Mouse (Mus musculus) heart, embryonic 11.5 days (tissue): ENCODE measurements around the gene She. TPM values are rescaled to one million over a fixed set of nuclear protein-coding genes. Genes with fewer than 3 reads are reported as not detected.
A peak's percentile ranks its signal among the peaks of the same experiment; 100 is the strongest.
"Not testable (repeated sequence)": the region's sequence is repeated elsewhere in the genome, so short reads cannot be mapped to it uniquely, and the experiment has no call there.

Source experiments
- ATAC-seq: fragments of 200-750 bp; cut with Nextera tagmentation; replicated peaks from 2 replicates; pipeline ENCODE4 v1.8.0; 2017; ENCODE audit warnings: moderate library complexity; ENCODE audit not compliant: insufficient number of reproducible peaks, low FRiP score, low TSS enrichment
- H3K27ac ChIP-seq: fragments of 300-500 bp; sonication (generic); 2 replicates; pipeline ENCODE4 v1.5.1; 2014; ENCODE audit warnings: mild to moderate bottlenecking, low read depth, low read length
- H3K27me3 ChIP-seq: fragments of 300-500 bp; sonication (generic); 2 replicates; pipeline ENCODE4 v1.6.1; 2014; ENCODE audit warnings: mild to moderate bottlenecking, low read length, mixed read lengths; ENCODE audit not compliant: control insufficient read depth, insufficient read depth
- H3K36me3 ChIP-seq: fragments of 300-500 bp; sonication (generic); 2 replicates; pipeline ENCODE4 v1.6.1; 2014; ENCODE audit warnings: mild to moderate bottlenecking, low read length, moderate library complexity, mixed read lengths; ENCODE audit not compliant: control insufficient read depth, insufficient read depth
- H3K4me1 ChIP-seq: fragments of 300-500 bp; sonication (generic); 2 replicates; pipeline ENCODE4 v1.6.1; 2014; ENCODE audit warnings: low read length; ENCODE audit not compliant: control insufficient read depth, insufficient read depth
- H3K4me2 ChIP-seq: fragments of 300-500 bp; sonication (generic); 2 replicates; pipeline ENCODE4 v1.6.1; 2014; ENCODE audit warnings: mild to moderate bottlenecking, moderate library complexity
- H3K4me3 ChIP-seq: fragments of 300-500 bp; sonication (generic); 2 replicates; pipeline ENCODE4 v1.5.1; 2014; ENCODE audit warnings: low read depth, low read length
- H3K9ac ChIP-seq: fragments of 300-500 bp; sonication (generic); 2 replicates; pipeline ENCODE4 v1.6.1; 2014; ENCODE audit warnings: mild to moderate bottlenecking, low read depth, low read length, moderate library complexity
- H3K9me3 ChIP-seq: fragments of 300-500 bp; sonication (generic); replicated peaks from 2 replicates; pipeline ENCODE4 v1.6.1; 2016; ENCODE audit warnings: low read length; ENCODE audit not compliant: control insufficient read depth
- WGBS: fragments of 180-500 bp; shearing (Covaris S2); extraction: QIAGEN DNeasy Blood & Tissue Kit; methylation state at CpG from one replicate; pipeline ENCODE4 v1.1.7; 2014; ENCODE audit not compliant: insufficient replicate concordance; 5-methylcytosine and 5-hydroxymethylcytosine counted together
- polyA plus RNA-seq: library from polyadenylated mRNA; unstranded; fragments of >200 nt; fragmentation: Nextera tagmentation; extraction: Ambion mirVana; gene quantifications from 2 replicates; pipeline ENCODE4 v1.2.1, GENCODE M21; 2014

Gene She
- polyA plus RNA-seq, 1 experiment from 2014 or later, result 6.9 TPM

DNA sequence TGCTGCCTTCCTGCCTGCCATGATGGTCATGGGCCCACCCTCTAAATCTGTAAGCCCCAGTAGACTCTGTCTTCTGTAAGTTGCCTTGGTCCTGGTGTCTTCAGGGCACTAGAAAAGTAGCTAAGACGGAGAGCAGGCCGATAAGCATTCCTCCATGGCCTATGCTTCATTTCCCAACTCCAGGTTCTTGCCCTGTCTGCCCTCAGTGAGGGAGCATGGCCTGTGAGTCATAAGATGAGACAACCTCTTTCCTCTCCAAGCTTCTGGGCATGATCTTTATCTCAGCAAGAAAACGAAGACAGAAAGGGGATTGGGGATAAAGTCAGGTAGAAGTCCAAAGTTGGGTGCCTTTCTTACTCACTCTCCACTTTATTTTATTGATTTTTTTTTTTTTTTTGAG lies 32.7 kb upstream of the She start:
- H3K4me3 ChIP-seq, result no peak overlapping the region
- H3K36me3 ChIP-seq, result no peaks in the 10 kb centered on the region
- no peaks in the 10 kb centered on the region for H3K4me1 ChIP-seq
- H3K27ac ChIP-seq, result no peak overlapping the region
- no peak overlapping the region for H3K4me2 ChIP-seq
- 80% methylated on average over 3 of the region's 3 CpGs for WGBS
- no peak overlapping the region for H3K9ac ChIP-seq
- no peaks in the 10 kb centered on the region for H3K9me3 ChIP-seq
- no peaks in the 10 kb centered on the region for H3K27me3 ChIP-seq
- ATAC-seq, result no peak

DNA sequence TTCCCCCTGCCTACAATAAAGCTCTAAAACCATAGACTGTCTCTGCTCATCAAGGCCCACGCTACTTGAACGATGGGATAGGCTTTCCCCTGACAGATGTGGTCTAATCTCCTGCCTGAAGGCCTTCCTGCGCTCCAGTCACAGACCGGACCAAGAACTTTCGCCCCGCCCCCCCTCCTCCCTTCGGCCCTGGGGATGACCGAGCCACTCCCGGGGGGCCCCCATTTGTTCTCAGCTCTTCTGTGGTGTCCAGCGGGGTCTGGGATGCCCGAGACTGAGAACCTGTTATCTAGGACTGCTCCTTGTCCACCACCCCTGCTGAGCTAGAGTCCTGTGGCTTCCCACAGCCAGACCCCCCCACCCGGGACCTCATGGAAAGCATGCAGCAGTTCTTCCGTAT lies 31.7 kb upstream of the She start:
- ATAC-seq, result no peak
- no peak overlapping the region for H3K27ac ChIP-seq
- H3K4me1 ChIP-seq, result no peaks in the 10 kb centered on the region
- H3K27me3 ChIP-seq, result no peaks in the 10 kb centered on the region
- H3K36me3 ChIP-seq, result no peaks in the 10 kb centered on the region
- 3% methylated on average over 13 of the region's 13 CpGs for WGBS
- no peaks in the 10 kb centered on the region for H3K9me3 ChIP-seq
- H3K4me3 ChIP-seq, result peak overlapping the region; percentile 37
- H3K9ac ChIP-seq, result peak overlapping the region; percentile 54
- peak overlapping the region; percentile 65 for H3K4me2 ChIP-seq

DNA sequence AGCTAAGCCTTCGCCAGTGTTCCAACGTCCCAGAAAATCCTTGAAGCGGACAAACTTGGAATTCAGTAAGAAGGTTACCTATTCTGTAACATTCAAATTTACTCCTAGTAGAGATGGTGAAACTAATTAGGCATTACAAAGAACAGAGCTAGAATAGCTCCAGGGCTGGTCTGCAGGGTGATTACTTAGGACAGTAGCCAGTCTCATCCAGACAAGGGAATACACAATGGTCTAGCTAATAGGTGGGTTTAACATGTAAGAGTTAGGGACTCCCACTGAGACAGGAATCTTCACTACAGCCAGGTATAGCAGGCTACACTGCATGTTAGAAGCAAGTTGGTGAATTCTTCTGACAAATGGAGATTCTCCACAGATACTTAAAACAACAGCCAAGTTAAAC lies 31.1 kb upstream of the She start:
- H3K4me2 ChIP-seq, H3K9ac ChIP-seq, H3K9me3 ChIP-seq, H3K4me3 ChIP-seq, ATAC-seq, H3K4me1 ChIP-seq, H3K27me3 ChIP-seq, H3K27ac ChIP-seq, H3K36me3 ChIP-seq: not testable (repeated sequence)
- 39% methylated on average over 3 of the region's 3 CpGs for WGBS

DNA sequence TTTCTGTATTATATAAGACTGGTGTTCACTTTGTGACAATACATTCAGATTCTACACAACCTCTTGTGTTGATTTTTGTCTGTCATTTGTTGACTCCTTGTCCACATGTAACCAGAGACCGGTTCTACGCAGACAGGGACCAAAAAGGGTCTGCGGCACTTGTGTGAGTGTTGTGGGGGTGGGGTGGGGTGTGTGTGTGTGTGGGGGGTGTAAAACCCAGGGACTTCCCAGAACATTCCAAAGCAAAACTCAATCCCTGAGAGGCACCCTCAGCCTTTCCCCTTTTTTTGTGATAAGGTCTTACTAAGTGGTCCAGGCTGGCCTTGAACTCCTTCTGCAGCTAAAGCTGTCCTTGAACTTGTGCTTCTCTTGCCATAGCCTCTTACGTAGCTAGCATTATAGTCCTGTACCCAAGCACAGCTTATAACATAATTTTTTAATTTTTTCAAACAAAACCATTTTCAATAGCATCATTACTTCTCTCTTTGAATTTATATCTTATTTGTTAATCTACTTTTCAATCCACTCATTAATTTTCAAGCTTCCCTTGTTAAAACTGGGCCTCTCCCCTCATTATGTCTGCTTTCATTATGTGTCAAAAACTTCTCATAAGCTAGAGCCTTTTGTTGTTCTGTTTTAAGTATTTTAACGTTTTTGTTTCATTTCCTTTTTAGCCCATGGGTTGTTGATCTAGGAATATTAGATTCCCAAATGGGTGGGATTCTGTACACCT lies 30.2 kb upstream of the She start:
- no peak for ATAC-seq
- Histone ChIP-seq H3K4me2 (no peak overlapping the region), H3K27ac (no peak overlapping the region), H3K36me3 (no peaks in the 10 kb centered on the region), H3K9me3 (no peaks in the 10 kb centered on the region), H3K9ac (no peak overlapping the region), H3K4me3 (no peak overlapping the region), H3K27me3 (no peaks in the 10 kb centered on the region), H3K4me1 (no peaks in the 10 kb centered on the region)
- WGBS, result 63% methylated on average over 5 of the region's 5 CpGs

- Histone ChIP-seq H3K9me3 (no peaks in the 10 kb centered on the region), H3K4me2 (no peak overlapping the region), H3K27ac (no peak overlapping the region), H3K36me3 (no peaks in the 10 kb centered on the region), H3K4me1 (no peaks in the 10 kb centered on the region), H3K4me3 (no peak overlapping the region), H3K9ac (no peak overlapping the region), H3K27me3 (no peaks in the 10 kb centered on the region)
- no peak for ATAC-seq
- 27% methylated on average over 3 of the region's 3 CpGs for WGBS
These were observed 29.7 kb upstream of the She start for GRCm38 (mm10) chr3:89801507-89801847.

DNA sequence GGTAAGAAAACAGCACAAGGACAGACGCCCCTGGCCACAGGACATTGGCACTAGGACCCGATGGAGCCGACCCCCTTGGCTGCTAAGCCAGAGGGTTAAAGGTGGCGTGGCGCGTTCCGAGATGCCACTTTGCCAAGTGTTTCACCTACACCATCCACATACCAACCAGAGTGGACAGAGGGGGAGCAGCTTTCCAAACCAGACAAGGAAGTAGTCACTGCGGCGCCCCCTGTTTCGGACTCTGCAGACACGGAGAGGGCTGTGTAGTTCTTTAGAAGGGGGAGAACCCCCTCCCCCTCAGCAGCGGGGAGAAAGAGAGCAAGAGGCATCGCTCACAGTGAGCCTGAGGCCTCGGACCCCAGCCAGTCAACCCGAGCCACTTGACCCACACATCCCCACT lies 28.3 kb upstream of the She start:
- WGBS, result 69% methylated on average over 15 of the region's 15 CpGs
- no peak overlapping the region for H3K9ac ChIP-seq
- no peaks in the 10 kb centered on the region for H3K27me3 ChIP-seq
- H3K27ac ChIP-seq, result no peak overlapping the region
- no peaks in the 10 kb centered on the region for H3K9me3 ChIP-seq
- H3K36me3 ChIP-seq, result no peaks in the 10 kb centered on the region
- ATAC-seq, result no peak
- no peak overlapping the region for H3K4me2 ChIP-seq
- H3K4me1 ChIP-seq, result no peaks in the 10 kb centered on the region
- no peak overlapping the region for H3K4me3 ChIP-seq

DNA sequence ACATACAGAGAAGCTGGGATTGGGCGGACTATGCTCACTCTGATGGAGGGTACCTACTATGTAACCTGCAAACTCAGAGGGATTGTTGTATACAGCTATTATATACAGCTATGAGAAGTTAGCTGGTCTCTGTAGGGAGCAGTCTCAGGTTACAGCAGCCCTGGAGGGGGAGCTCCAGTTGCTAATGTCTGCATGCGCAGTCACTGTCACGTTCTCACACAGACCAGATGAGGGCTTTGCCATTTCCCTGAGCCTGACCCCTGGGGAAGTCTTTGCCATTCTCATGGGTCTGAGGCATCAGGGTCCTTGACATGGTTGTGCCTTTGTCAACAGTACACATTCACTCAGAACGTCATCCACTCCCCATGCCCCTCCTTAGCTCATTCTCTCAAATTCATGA lies 26.0 kb upstream of the She start:
- no peak overlapping the region for H3K4me3 ChIP-seq
- no peaks in the 10 kb centered on the region for H3K36me3 ChIP-seq
- WGBS, result 55% methylated on average over 4 of the region's 4 CpGs
- no peak for ATAC-seq
- H3K27ac ChIP-seq, result no peak overlapping the region
- H3K9me3 ChIP-seq, result no peaks in the 10 kb centered on the region
- H3K4me2 ChIP-seq, result no peak overlapping the region
- H3K9ac ChIP-seq, result no peak overlapping the region
- peaks cover 5% of the 10 kb centered on the region; the same call in 1 of the 2 replicates for H3K4me1 ChIP-seq
- no peaks in the 10 kb centered on the region for H3K27me3 ChIP-seq

- ATAC-seq, result no peak
- no peaks in the 10 kb centered on the region for H3K9me3 ChIP-seq
- WGBS, result 87% methylated on average over 2 of the region's 2 CpGs
- no peak overlapping the region for H3K9ac ChIP-seq
- no peak overlapping the region for H3K27ac ChIP-seq
- peaks cover 5% of the 10 kb centered on the region; the same call in 1 of the 2 replicates for H3K4me1 ChIP-seq
- H3K4me2 ChIP-seq, result no peak overlapping the region
- no peaks in the 10 kb centered on the region for H3K36me3 ChIP-seq
- no peak overlapping the region for H3K4me3 ChIP-seq
- no peaks in the 10 kb centered on the region for H3K27me3 ChIP-seq
These were observed 24.4 kb upstream of the She start for GRCm38 (mm10) chr3:89806751-89807150.

DNA sequence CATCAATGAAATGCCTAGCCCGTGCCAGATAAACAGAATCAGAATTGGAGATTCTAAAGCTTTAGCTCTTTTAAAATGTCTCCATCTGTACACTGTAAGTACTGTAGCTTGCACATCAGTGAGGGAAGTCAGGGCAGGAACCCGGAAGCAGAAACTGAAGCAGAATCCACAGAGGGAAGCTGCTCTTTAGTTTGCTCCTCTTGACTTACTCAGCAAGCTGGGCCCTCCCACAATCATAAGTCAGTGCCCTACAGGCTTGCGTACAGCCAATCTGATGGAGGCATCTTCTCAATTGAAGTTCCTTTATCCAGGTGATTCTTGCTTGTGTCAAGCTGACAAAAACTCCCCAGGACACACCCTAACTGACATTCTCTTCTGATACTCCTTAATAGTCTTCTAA lies 24.0 kb upstream of the She start:
- WGBS, result 91% methylated on average over 3 of the region's 3 CpGs
- Histone ChIP-seq H3K4me1 (peaks cover 5% of the 10 kb centered on the region; the same call in 1 of the 2 replicates), H3K4me3 (no peak overlapping the region), H3K27me3 (no peaks in the 10 kb centered on the region), H3K27ac (no peak overlapping the region), H3K36me3 (no peaks in the 10 kb centered on the region), H3K9ac (no peak overlapping the region), H3K9me3 (no peaks in the 10 kb centered on the region), H3K4me2 (no peak overlapping the region)
- no peak for ATAC-seq
